Mouse (Mus musculus) heart, postnatal 25 days (tissue): Measurements from ENCODE around the gene Jam2. TPM values are rescaled to one million over a fixed set of nuclear protein-coding genes. Genes with fewer than 3 reads are reported as not detected.

Experiments used
- DNase-seq: peaks from one replicate; pipeline ENCODE4 v3.0.0; 2022; ENCODE audit warnings: low spot score
- intact Hi-C: fragments of 180-260 bp; cut with DNase I; formaldehyde crosslinking; loops from one replicate; pipeline ENCODE4 v1.15.1; 2025
- total RNA-seq, 2 experiments: library from RNA; stranded (reverse); gene quantifications; 2 replicates each; pipeline ENCODE4 v1.2.3; 2021

Gene Jam2
- total RNA-seq, 2 experiments from 2014 or later = 63.5 to 66.0 TPM

GRCm38 (mm10) chr16:84834344-84834743, 60.4 kb downstream of the Jam2 start:
- intact Hi-C loops = loop anchor here (2.0 kb wide), 2 partner anchors 60 to 100 kb away; partner anchors contain the start of genes Jam2 and Mrpl39
- no peak for DNase-seq

GRCm38 (mm10) chr16:84834745-84835440, 61.0 kb downstream of the Jam2 start, which contains the start of gene Gabpa:
Gabpa (plus strand) TSS chr16:84834925.
- peak; percentile 90 for DNase-seq
- intact Hi-C loops = loop anchor here (2.0 kb wide), 2 partner anchors 60 to 100 kb away; partner anchors contain the start of genes Jam2 and Mrpl39

GRCm38 (mm10) chr16:84835441-84835822, 61.5 kb downstream of the Jam2 start, which contains the start of gene Atp5j:
Atp5j (minus strand) TSS chr16:84835625.
- DNase-seq = peak; percentile 72
- intact Hi-C loops = loop anchor here (2.0 kb wide), 2 partner anchors 61 to 101 kb away; partner anchors contain the start of genes Jam2 and Mrpl39

GRCm38 (mm10) chr16:84835823-84836743, 62.2 kb downstream of the Jam2 start:
- intact Hi-C loops = loop anchor here (2.0 kb wide), 2 partner anchors 61 to 101 kb away; partner anchors contain the start of genes Jam2 and Mrpl39

GRCm38 (mm10) chr16:84838576-84838975, 64.7 kb downstream of the Jam2 start:
- intact Hi-C loops = no loop called here

More at GRCm38 (mm10) chr16:84835823-84836743, 62.2 kb downstream of the Jam2 start:
- peak; percentile 26 for DNase-seq

GRCm38 (mm10) chr16:84853492-84853891, 79.6 kb downstream of the Jam2 start:
- no peak for DNase-seq
- intact Hi-C loops = no loop called here

More at GRCm38 (mm10) chr16:84838576-84838975, 64.7 kb downstream of the Jam2 start:
- DNase-seq = no peak

GRCm38 (mm10) chr16:84864656-84865055, 90.7 kb downstream of the Jam2 start:
- intact Hi-C loops = no loop called here
- DNase-seq = no peak

- DNase-seq = no peak
- intact Hi-C loops = no loop called here
Observed at GRCm38 (mm10) chr16:84873805-84874204, 99.9 kb downstream of the Jam2 start.

- intact Hi-C loops = no loop called here
- DNase-seq = no peak
Observed at GRCm38 (mm10) chr16:84875012-84875717, 101.2 kb downstream of the Jam2 start.

Other genes starting within 250 kb of the Jam2 start
- 10 to 100 TPM; 34.3 to 38.8 TPM for gene Mrpl39, start 38.4 kb upstream of the Jam2 start, total RNA-seq
- 10 to 100 TPM; 38.5 to 43.0 TPM for gene Gabpa, start 60.8 kb downstream of the Jam2 start, total RNA-seq
- 1,000 to 10,000 TPM; 1,789 to 1,861 TPM for gene Atp5j, start 61.5 kb downstream of the Jam2 start, total RNA-seq